Mouse (Mus musculus) liver, postnatal 0 days (tissue): ENCODE results near the gene Il10ra. TPM values are rescaled to one million over a fixed set of nuclear protein-coding genes. Genes with fewer than 3 reads are reported as not detected.
A peak's percentile ranks its signal among the peaks of the same experiment; 100 is the strongest.

Experiments used
- ATAC-seq: fragments of 200-750 bp; cut with Nextera tagmentation; 2 replicates; pipeline ENCODE4 v1.8.0; 2017; ENCODE audit warnings: mild to moderate bottlenecking, moderate library complexity
- DNase-seq: peaks from one replicate; pipeline ENCODE4 v3.0.0-alpha.2; 2016
- H3K27ac ChIP-seq: fragments of 300-500 bp; sonication (generic); 2 replicates; pipeline ENCODE4 v1.5.1; 2014; ENCODE audit warnings: antibody characterized with exemption, moderate library complexity, mild to moderate bottlenecking, low read depth
- H3K27me3 ChIP-seq: fragments of 300-500 bp; sonication (generic); 2 replicates; pipeline ENCODE4 v1.6.1; 2014; ENCODE audit warnings: low read length, control low read depth, mixed read lengths; ENCODE audit not compliant: insufficient read depth
- H3K36me3 ChIP-seq: fragments of 300-500 bp; sonication (generic); replicated peaks from 2 replicates; pipeline ENCODE4 v1.6.1; 2014; ENCODE audit warnings: mild to moderate bottlenecking, control low read depth, low read length, moderate library complexity, mixed read lengths; ENCODE audit not compliant: insufficient read depth
- H3K4me1 ChIP-seq: fragments of 300-500 bp; sonication (generic); 2 replicates; pipeline ENCODE4 v1.6.1; 2014; ENCODE audit warnings: antibody characterized with exemption, mild to moderate bottlenecking, control low read depth; ENCODE audit not compliant: insufficient read depth
- H3K4me2 ChIP-seq: fragments of 300-500 bp; sonication (generic); 2 replicates; pipeline ENCODE4 v1.6.1; 2014; ENCODE audit warnings: low read depth, mild to moderate bottlenecking, low read length, moderate library complexity, mixed read lengths
- H3K4me3 ChIP-seq: fragments of 300-500 bp; sonication (generic); 2 replicates; pipeline ENCODE4 v1.5.1; 2014; ENCODE audit warnings: low read depth, low read length
- H3K9ac ChIP-seq: fragments of 300-500 bp; sonication (generic); replicated peaks from 2 replicates; pipeline ENCODE4 v1.6.1; 2014; ENCODE audit warnings: mild to moderate bottlenecking, moderate library complexity
- H3K9me3 ChIP-seq: fragments of 300-500 bp; sonication (generic); 2 replicates; pipeline ENCODE4 v1.6.1; 2016; ENCODE audit warnings: mild to moderate bottlenecking, control low read depth, low read length, mixed read lengths
- CTCF ChIP-seq: sonication (generic); IDR thresholded peaks from 2 replicates; pipeline ENCODE4 v1.5.1; 2016; ENCODE audit warnings: antibody characterized with exemption, low read depth
- EP300 ChIP-seq: IDR thresholded peaks from 2 replicates; pipeline ENCODE4 v1.6.1; 2016; ENCODE audit warnings: antibody characterized with exemption, low read depth, mild to moderate bottlenecking
- WGBS: fragments of 180-500 bp; shearing (Covaris S2); extraction: QIAGEN DNeasy Blood & Tissue Kit; methylation state at CpG from one replicate; pipeline ENCODE4 v1.1.7; 2014; ENCODE audit not compliant: insufficient replicate concordance; 5-methylcytosine and 5-hydroxymethylcytosine counted together
- polyA plus RNA-seq: library from polyadenylated mRNA; unstranded; fragments of >200 nt; fragmentation: Nextera tagmentation; extraction: Ambion mirVana; gene quantifications from 2 replicates; pipeline ENCODE4 v1.2.1, GENCODE M21; 2015

The Il10ra gene
- polyA plus RNA-seq, 1 experiment from 2014 or later: 2.7 TPM

GRCm38 (mm10) chr9:45267099-45267498, 1.9 kb downstream of the Il10ra start:
- Histone ChIP-seq H3K4me2 (peak overlapping the region; percentile 69), H3K4me1 (peaks cover 19% of the 10 kb centered on the region), H3K4me3 (peak overlapping the region; percentile 56; the same call in 1 of the 2 replicates), H3K9ac (peak overlapping the region; percentile 16; the same call in 1 of the 2 replicates), H3K36me3 (peaks cover 6% of the 10 kb centered on the region; the same call in 1 of the 2 replicates), H3K27me3 (peaks cover 14% of the 10 kb centered on the region), H3K9me3 (no peaks in the 10 kb centered on the region), H3K27ac (no peak overlapping the region)
- TF ChIP-seq CTCF (no peak), EP300 (no peak)
- DNase-seq: no peak
- ATAC-seq: no peak
- 61% methylated on average over 4 of the region's 4 CpGs for WGBS

GRCm38 (mm10) chr9:45261872-45262271, 7.1 kb downstream of the Il10ra start:
- H3K9ac ChIP-seq: no peak overlapping the region
- H3K4me3 ChIP-seq: no peak overlapping the region
- peaks cover 8% of the 10 kb centered on the region; the same call in 1 of the 2 replicates for H3K36me3 ChIP-seq
- no peaks in the 10 kb centered on the region for H3K9me3 ChIP-seq
- DNase-seq (no peak), ATAC-seq (no peak)
- 89% methylated on average over 5 of the region's 5 CpGs for WGBS
- no peak overlapping the region for H3K27ac ChIP-seq
- no peaks in the 10 kb centered on the region for H3K4me1 ChIP-seq
- H3K4me2 ChIP-seq: no peak overlapping the region
- no peaks in the 10 kb centered on the region for H3K27me3 ChIP-seq
- no peak for TF ChIP-seq EP300
- no peak for TF ChIP-seq CTCF

GRCm38 (mm10) chr9:45261466-45261865, 7.5 kb downstream of the Il10ra start:
- H3K27me3 ChIP-seq: no peaks in the 10 kb centered on the region
- H3K4me2 ChIP-seq: no peak overlapping the region
- no peak overlapping the region for H3K4me3 ChIP-seq
- no peaks in the 10 kb centered on the region for H3K4me1 ChIP-seq
- DNase-seq: no peak
- H3K27ac ChIP-seq: no peak overlapping the region
- no peak overlapping the region for H3K9ac ChIP-seq
- 64% methylated on average over 4 of the region's 4 CpGs for WGBS
- H3K9me3 ChIP-seq: no peaks in the 10 kb centered on the region
- peaks cover 8% of the 10 kb centered on the region; the same call in 1 of the 2 replicates for H3K36me3 ChIP-seq
- no peak for ATAC-seq
- TF ChIP-seq CTCF (no peak), EP300 (no peak)

- Histone ChIP-seq H3K27ac (no peak overlapping the region), H3K4me1 (no peaks in the 10 kb centered on the region), H3K4me2 (no peak overlapping the region), H3K27me3 (no peaks in the 10 kb centered on the region), H3K9me3 (no peaks in the 10 kb centered on the region), H3K9ac (no peak overlapping the region), H3K36me3 (0 out of 2 replicates have a peak, but pooled peaks cover 3% of the 10 kb centered on the region), H3K4me3 (no peak overlapping the region)
- DNase-seq (no peak), ATAC-seq (no peak)
- WGBS: 84% methylated on average over 13 of the region's 13 CpGs
- no peak for TF ChIP-seq CTCF
- TF ChIP-seq EP300: no peak
Measured at GRCm38 (mm10) chr9:45259065-45259464, 9.9 kb downstream of the Il10ra start.

- WGBS: 78% methylated on average over 5 of the region's 5 CpGs
- Histone ChIP-seq H3K27ac (no peak overlapping the region), H3K27me3 (no peaks in the 10 kb centered on the region), H3K9me3 (no peaks in the 10 kb centered on the region), H3K4me3 (no peak overlapping the region), H3K4me1 (peaks cover 6% of the 10 kb centered on the region), H3K4me2 (no peak overlapping the region), H3K9ac (no peak overlapping the region), H3K36me3 (0 out of 2 replicates have a peak, but pooled peaks cover 3% of the 10 kb centered on the region)
- ATAC-seq (no peak), DNase-seq (no peak)
- no peak for TF ChIP-seq CTCF
- TF ChIP-seq EP300: no peak
Measured at GRCm38 (mm10) chr9:45255967-45256366, 13.0 kb downstream of the Il10ra start.

GRCm38 (mm10) chr9:45255431-45255830, 13.5 kb downstream of the Il10ra start:
- H3K9ac ChIP-seq: no peak overlapping the region
- no peaks in the 10 kb centered on the region for H3K9me3 ChIP-seq
- H3K27me3 ChIP-seq: no peaks in the 10 kb centered on the region
- no peak overlapping the region for H3K27ac ChIP-seq
- TF ChIP-seq CTCF (no peak), EP300 (no peak)
- DNase-seq: no peak
- 0 out of 2 replicates have a peak, but pooled peaks cover 3% of the 10 kb centered on the region for H3K36me3 ChIP-seq
- H3K4me1 ChIP-seq: peaks cover 9% of the 10 kb centered on the region
- H3K4me3 ChIP-seq: no peak overlapping the region
- ATAC-seq: no peak
- WGBS: 84% methylated on average over 4 of the region's 4 CpGs
- H3K4me2 ChIP-seq: no peak overlapping the region
